13 mouse cellular contexts compared by ENCODE assay signal in genomic region chr16:31608964-31609363, GRCm38 (mm10). TPM values are rescaled to one million over a fixed set of nuclear protein-coding genes. Genes with fewer than 3 reads are reported as not detected.
A peak's percentile ranks its signal among the peaks of the same experiment; 100 is the strongest.
DNase-seq lines count a peak whose midpoint lies in the region; ATAC-seq and TF ChIP-seq lines count a peak whose summit lies in the region.
"Had no signal": no experiment of that assay in that cellular context is flagged by ENCODE, and none has a peak within 500 bp of the region (broad histone marks: within the 10 kb centered on the region; RNA-seq: fewer than 3 reads in every experiment).

No protein-coding gene starts in this region.

- H3K4me3 ChIP-seq in kidney, postnatal 0 days (replicated peaks; ENCODE audit: low read depth, low read length): no peak overlapping the region
- H3K4me3 ChIP-seq in kidney, embryonic 16.5 days (ENCODE audit: low read length): no peak overlapping the region
- no peak overlapping the region for H3K4me3 ChIP-seq in limb, embryonic 14.5 days (replicated peaks; ENCODE audit: low read length)
- H3K4me3 ChIP-seq: hindbrain, embryonic 10.5 days; layer of hippocampus, adult 2 months; midbrain, embryonic 12.5 days had no signal

- intact Hi-C loops in heart, postnatal 10 days (cut with DNase I): no loop called here

- no peak overlapping the region for H3K27ac ChIP-seq in kidney, postnatal 0 days
- H3K27ac ChIP-seq in kidney, embryonic 16.5 days (ENCODE audit: low read length): no peak overlapping the region
- peak overlapping the region; percentile 28; the same call in 1 of the 2 replicates for H3K27ac ChIP-seq in limb, embryonic 14.5 days (replicated peaks; ENCODE audit: low read depth, low read length)
- H3K27ac ChIP-seq: hindbrain, embryonic 10.5 days; layer of hippocampus, adult 2 months; midbrain, embryonic 12.5 days had no signal

- no peaks in the 10 kb centered on the region for H3K36me3 ChIP-seq in kidney, postnatal 0 days (ENCODE audit: insufficient read depth, low read length)
- no peaks in the 10 kb centered on the region for H3K36me3 ChIP-seq in kidney, embryonic 16.5 days (ENCODE audit: insufficient read depth, low read length)
- H3K36me3 ChIP-seq in limb, embryonic 14.5 days (ENCODE audit: control insufficient read depth, insufficient read depth, low read length): no peaks in the 10 kb centered on the region
- H3K36me3 ChIP-seq: hindbrain, embryonic 10.5 days; midbrain, embryonic 12.5 days had no signal

- no peak overlapping the region for H3K9ac ChIP-seq in kidney, postnatal 0 days (ENCODE audit: low read depth, low read length)
- H3K9ac ChIP-seq in kidney, embryonic 16.5 days (replicated peaks; ENCODE audit: low read length): no peak overlapping the region
- no peak overlapping the region for H3K9ac ChIP-seq in limb, embryonic 14.5 days (ENCODE audit: low read depth, low read length, severe bottlenecking)
- H3K9ac ChIP-seq: midbrain, embryonic 12.5 days had no signal

- TF ChIP-seq CTCF in kidney, postnatal 0 days (IDR thresholded peaks at IDR 0.05; ENCODE audit: low read depth): no peak

- ATAC-seq in kidney, postnatal 0 days (replicated peaks; ENCODE audit: low FRiP score, low read depth): no peak
- no peak; the same call in 1 of the 2 replicates for ATAC-seq in kidney, embryonic 16.5 days (ENCODE audit: low FRiP score, low TSS enrichment)
- ATAC-seq in limb, embryonic 14.5 days (ENCODE audit: low FRiP score, low read depth): peak; percentile 80
- ATAC-seq: inflammation-experienced regulatory T-cells, adult 6 months had no signal

- H3K4me2 ChIP-seq in kidney, postnatal 0 days (ENCODE audit: low read length): no peak overlapping the region
- H3K4me2 ChIP-seq in kidney, embryonic 16.5 days (replicated peaks; ENCODE audit: low read depth, low read length): no peak overlapping the region
- no peak overlapping the region for H3K4me2 ChIP-seq in limb, embryonic 14.5 days (replicated peaks; ENCODE audit: low read depth, low read length, severe bottlenecking)
- H3K4me2 ChIP-seq: midbrain, embryonic 12.5 days had no signal

- DNase-seq in heart, adult 11 months: peak; percentile 86
- no peak for DNase-seq in heart, postnatal 10 days
- peak; percentile 60 for DNase-seq in kidney, postnatal 0 days (ENCODE audit: low spot score)
- DNase-seq in NIH3T3 (ENCODE audit: low read depth): peak; percentile 57
- peak; percentile 83 for DNase-seq in limb, embryonic 14.5 days (ENCODE audit: low spot score)
- no peak for DNase-seq in layer of hippocampus, adult 8-10 months (ENCODE audit: low spot score in 2 of 2)
- DNase-seq in urinary bladder, postnatal 4 days (ENCODE audit: low spot score in 2 of 2): no peak
- DNase-seq: cerebellum, postnatal 10 days had no signal

- H3K4me1 ChIP-seq in kidney, postnatal 0 days (replicated peaks; ENCODE audit: insufficient read depth, low read length): no peaks in the 10 kb centered on the region
- 0 out of 2 replicates have a peak, but pooled peaks cover 6% of the 10 kb centered on the region for H3K4me1 ChIP-seq in kidney, embryonic 16.5 days (ENCODE audit: insufficient read depth, low read length)
- H3K4me1 ChIP-seq in limb, embryonic 14.5 days (ENCODE audit: control insufficient read depth, insufficient read depth, low read length): 0 out of 2 replicates have a peak, but pooled peaks cover 10% of the 10 kb centered on the region
- H3K4me1 ChIP-seq: midbrain, embryonic 12.5 days had no signal

- TF ChIP-seq POLR2A in limb, embryonic 14.5 days (IDR thresholded peaks at IDR 0.05; ENCODE audit: borderline replicate concordance, extremely low read depth, insufficient read depth, insufficient read length): no peak

- 32% methylated on average over 7 of the region's 7 CpGs for WGBS in kidney, postnatal 0 days
- 38% methylated on average over 7 of the region's 7 CpGs for WGBS in kidney, embryonic 16.5 days
- 30% methylated on average over 7 of the region's 7 CpGs for WGBS in limb, embryonic 14.5 days

- no peaks in the 10 kb centered on the region for H3K27me3 ChIP-seq in kidney, postnatal 0 days (ENCODE audit: insufficient read depth, low read length)
- H3K27me3 ChIP-seq in kidney, embryonic 16.5 days (ENCODE audit: insufficient read depth, low read length): no peaks in the 10 kb centered on the region
- H3K27me3 ChIP-seq in limb, embryonic 14.5 days (ENCODE audit: control insufficient read depth, insufficient read depth, low read length): no peaks in the 10 kb centered on the region
- H3K27me3 ChIP-seq: midbrain, embryonic 12.5 days had no signal

- H3K9me3 ChIP-seq in kidney, postnatal 0 days (replicated peaks; ENCODE audit: low read length): no peaks in the 10 kb centered on the region
- no peaks in the 10 kb centered on the region for H3K9me3 ChIP-seq in kidney, embryonic 16.5 days (ENCODE audit: low read length)
- no peaks in the 10 kb centered on the region for H3K9me3 ChIP-seq in limb, embryonic 14.5 days (ENCODE audit: control insufficient read depth, low read length)
- H3K9me3 ChIP-seq: hindbrain, embryonic 10.5 days; midbrain, embryonic 12.5 days had no signal

RNA-seq across cellular contexts. Expression of gene Dlg1, which starts 54.3 kb away (rescaled TPM):
- total RNA-seq in heart, postnatal 10 days (2021): 10 to 100 TPM; 39.5 to 41.6 TPM
- 19.3 and 20.0 TPM in 2 replicates for polyA plus RNA-seq in kidney, postnatal 0 days (2015; fragmentation: Nextera tagmentation; extraction: Ambion mirVana)
- polyA plus RNA-seq in kidney, embryonic 16.5 days (2015; fragmentation: Nextera tagmentation; extraction: Ambion mirVana): 25.5 and 32.1 TPM in 2 replicates
- 55.1 and 62.0 TPM in 2 replicates for polyA plus RNA-seq in limb, embryonic 14.5 days (2012; rRNA removed)
- polyA plus RNA-seq in limb, embryonic 14.5 days (2014; fragmentation: Nextera tagmentation; extraction: Ambion mirVana): 37.9 and 40.5 TPM in 2 replicates
- total RNA-seq in layer of hippocampus, adult 8-10 months (2022): 100 to 1,000 TPM in 2 of 4 experiments, 10 to 100 TPM in 2; 93.5 to 109 (median 101) TPM

Comparison
In these comparisons a context has a peak if more than half of its experiments do, and no peak if none do; other contexts are left out.
1. DNase-seq: peak in heart, adult 11 months (single experiment), kidney, postnatal 0 days (single experiment), NIH3T3 (single experiment) and limb, embryonic 14.5 days (single experiment); none in heart, postnatal 10 days (0 of 2), layer of hippocampus, adult 8-10 months (0 of 2) and urinary bladder, postnatal 4 days (0 of 2).